Mouse (Mus musculus): Measurements from ENCODE around the gene Ptgfrn. TPM values are rescaled to one million over a fixed set of nuclear protein-coding genes. Genes with fewer than 3 reads are reported as not detected.

Gene Ptgfrn
- polyA plus RNA-seq, 1 experiment from 2014 or later: 2.0 TPM

DNA sequence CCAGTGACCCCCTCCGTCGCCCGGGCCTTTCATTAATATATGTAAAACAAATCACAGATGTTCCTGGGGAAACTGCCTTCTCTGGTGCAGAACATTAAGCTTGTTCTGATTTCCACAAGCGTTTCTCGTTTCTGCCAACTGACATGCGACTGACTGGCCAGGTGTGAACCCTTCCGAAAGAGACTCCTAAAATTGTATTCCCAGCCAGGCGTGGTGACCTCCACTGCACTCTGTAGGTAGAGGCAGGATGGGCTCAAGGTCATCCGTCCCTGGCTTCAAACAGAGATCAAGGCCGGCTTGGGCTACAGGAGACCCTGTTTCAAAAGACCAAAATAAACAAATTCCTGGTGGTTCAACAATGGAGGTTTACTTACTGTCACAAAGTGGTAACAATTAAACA is 1.2 kb upstream of the Ptgfrn start:
- 48% methylated on average over 10 of the region's 10 CpGs for WGBS
- Histone ChIP-seq H3K4me3 (no peak overlapping the region), H3K36me3 (no peaks in the 10 kb centered on the region), H3K4me1 (replicated peaks) (peaks cover 54% of the 10 kb centered on the region), H3K27ac (no peak overlapping the region), H3K9me3 (no peaks in the 10 kb centered on the region), H3K27me3 (ENCODE audit: insufficient read depth, poor library complexity, severe bottlenecking) (peaks cover 37% of the 10 kb centered on the region)
- no peak for DNase-seq (ENCODE audit: low spot score)

DNA sequence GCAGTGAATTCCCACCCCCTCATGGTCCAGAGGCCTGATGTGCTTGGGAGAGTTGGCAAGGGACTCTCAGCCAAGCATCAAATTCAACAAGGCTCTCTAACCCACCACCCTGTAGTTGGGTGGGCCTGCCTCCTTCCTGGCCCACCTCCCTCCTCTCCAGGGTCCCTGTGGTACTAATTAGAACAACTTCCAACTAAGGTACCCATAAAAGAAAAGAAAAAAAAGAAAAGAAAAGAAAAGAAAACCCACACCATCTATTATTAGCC is 693 bp upstream of the Ptgfrn start:
- Histone ChIP-seq H3K4me1 (replicated peaks) (peaks cover 55% of the 10 kb centered on the region), H3K36me3 (no peaks in the 10 kb centered on the region), H3K9me3 (no peaks in the 10 kb centered on the region), H3K27me3 (ENCODE audit: insufficient read depth, poor library complexity, severe bottlenecking) (peaks cover 37% of the 10 kb centered on the region), H3K27ac (peak overlapping the region; percentile 93), H3K4me3 (peak overlapping the region; percentile 83)
- no peak for DNase-seq (ENCODE audit: low spot score)

DNA sequence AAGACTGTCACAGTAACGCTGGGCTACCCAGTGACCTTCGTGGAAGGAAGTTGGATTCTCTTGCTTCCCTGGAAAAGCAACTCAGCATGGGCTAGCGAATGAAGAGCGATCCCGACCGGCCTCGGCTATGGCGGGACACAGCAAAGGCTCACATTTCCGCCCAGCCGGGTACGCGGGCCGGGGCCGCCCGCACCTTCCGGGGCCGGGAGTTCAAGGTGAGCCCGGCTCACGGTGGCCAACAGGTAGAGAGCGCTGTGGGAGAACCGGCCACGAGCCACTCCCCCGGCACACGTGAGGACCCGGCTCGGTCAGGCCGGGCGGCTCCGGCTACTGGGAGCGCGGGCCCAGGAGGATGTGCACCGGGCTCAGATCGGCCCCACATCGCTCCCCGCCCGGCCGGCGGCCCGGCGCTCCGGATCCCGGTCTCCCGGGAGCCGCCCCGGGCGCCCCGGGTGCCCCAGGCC is 488 bp downstream of the Ptgfrn start:
- Histone ChIP-seq H3K4me1 (replicated peaks) (peaks cover 57% of the 10 kb centered on the region), H3K27ac (peak overlapping the region; percentile 93), H3K4me3 (peak overlapping the region; percentile 83), H3K9me3 (no peaks in the 10 kb centered on the region), H3K36me3 (no peaks in the 10 kb centered on the region), H3K27me3 (ENCODE audit: insufficient read depth, poor library complexity, severe bottlenecking) (peaks cover 37% of the 10 kb centered on the region)
- DNase-seq (ENCODE audit: low spot score): peak; percentile 62
- WGBS: 0% methylated on average over 46 of the region's 47 CpGs

DNA sequence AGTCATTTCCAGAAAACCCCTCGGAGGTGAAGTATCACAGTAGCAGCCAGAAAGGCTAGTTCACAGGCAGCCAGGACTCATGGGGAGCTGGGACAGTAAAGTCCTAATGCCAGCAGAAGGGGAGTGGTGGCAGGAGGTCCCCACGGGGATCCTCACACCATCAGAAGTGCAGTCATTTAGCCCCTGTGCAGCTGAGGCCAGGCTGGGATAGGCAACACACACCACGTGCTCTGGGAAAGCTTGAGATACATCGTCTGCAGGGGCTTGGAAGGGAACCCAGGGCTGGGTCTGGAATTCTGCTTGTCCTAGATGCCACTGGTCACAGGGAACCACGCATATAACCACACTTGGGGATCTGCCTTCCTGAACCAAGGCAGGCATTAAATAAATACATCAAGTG is 1.2 kb downstream of the Ptgfrn start:
- H3K27me3 ChIP-seq (ENCODE audit: insufficient read depth, poor library complexity, severe bottlenecking): peaks cover 37% of the 10 kb centered on the region
- H3K36me3 ChIP-seq: no peaks in the 10 kb centered on the region
- H3K4me3 ChIP-seq: peak overlapping the region; percentile 83
- no peaks in the 10 kb centered on the region for H3K9me3 ChIP-seq
- 24% methylated on average over 5 of the region's 5 CpGs for WGBS
- peak; percentile 45 for DNase-seq (ENCODE audit: low spot score)
- peaks cover 57% of the 10 kb centered on the region for H3K4me1 ChIP-seq (replicated peaks)
- H3K27ac ChIP-seq: peak overlapping the region; percentile 93

DNA sequence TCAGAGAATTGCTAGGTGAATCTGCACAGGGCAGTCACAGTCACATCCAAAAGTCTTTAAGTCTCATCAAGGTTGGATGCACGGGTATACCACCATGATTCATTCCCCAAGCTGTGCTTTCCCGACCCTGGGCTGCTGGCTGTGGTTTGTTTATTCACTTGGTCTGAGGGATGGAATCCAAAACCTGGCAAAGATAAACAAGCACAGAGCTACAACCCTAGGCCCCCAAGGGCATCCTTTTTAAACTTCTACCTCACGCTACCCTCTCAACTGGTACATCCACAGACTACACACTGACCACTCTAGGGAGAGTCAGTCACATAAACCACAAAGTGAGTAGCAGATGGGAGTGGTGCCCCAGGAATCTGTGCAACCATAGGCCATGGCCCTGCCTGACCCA is 1.8 kb downstream of the Ptgfrn start:
- Histone ChIP-seq H3K27me3 (ENCODE audit: insufficient read depth, poor library complexity, severe bottlenecking) (peaks cover 37% of the 10 kb centered on the region), H3K9me3 (no peaks in the 10 kb centered on the region), H3K27ac (peak overlapping the region; percentile 93; the same call in 1 of the 2 replicates), H3K4me3 (peak overlapping the region; percentile 83), H3K36me3 (no peaks in the 10 kb centered on the region), H3K4me1 (replicated peaks) (peaks cover 57% of the 10 kb centered on the region)
- 62% methylated on average over 3 of the region's 3 CpGs for WGBS
- DNase-seq (ENCODE audit: low spot score): no peak

- H3K27me3 ChIP-seq (ENCODE audit: insufficient read depth, poor library complexity, severe bottlenecking): peaks cover 20% of the 10 kb centered on the region
- WGBS: 88% methylated on average over 3 of the region's 3 CpGs
- no peaks in the 10 kb centered on the region for H3K36me3 ChIP-seq
- H3K4me3 ChIP-seq: no peak overlapping the region
- H3K9me3 ChIP-seq: no peaks in the 10 kb centered on the region
- peaks cover 49% of the 10 kb centered on the region for H3K4me1 ChIP-seq (replicated peaks)
- DNase-seq (ENCODE audit: low spot score): no peak
- H3K27ac ChIP-seq: no peak overlapping the region
Measured at GRCm38 (mm10) chr3:101106326-101106725, 3.8 kb downstream of the Ptgfrn start.

GRCm38 (mm10) chr3:101105486-101105885 is 4.6 kb downstream of the Ptgfrn start:
- H3K27me3 ChIP-seq (ENCODE audit: insufficient read depth, poor library complexity, severe bottlenecking): peaks cover 13% of the 10 kb centered on the region
- no peak overlapping the region for H3K27ac ChIP-seq
- no peaks in the 10 kb centered on the region for H3K9me3 ChIP-seq
- no peak for DNase-seq (ENCODE audit: low spot score)
- H3K36me3 ChIP-seq: no peaks in the 10 kb centered on the region
- peaks cover 40% of the 10 kb centered on the region for H3K4me1 ChIP-seq (replicated peaks)
- WGBS: 90% methylated on average over 11 of the region's 11 CpGs
- no peak overlapping the region for H3K4me3 ChIP-seq

- Histone ChIP-seq H3K9me3 (no peaks in the 10 kb centered on the region), H3K4me3 (no peak overlapping the region), H3K4me1 (replicated peaks) (peaks cover 35% of the 10 kb centered on the region), H3K36me3 (no peaks in the 10 kb centered on the region), H3K27ac (no peak overlapping the region), H3K27me3 (ENCODE audit: insufficient read depth, poor library complexity, severe bottlenecking) (peaks cover 13% of the 10 kb centered on the region)
- DNase-seq (ENCODE audit: low spot score): no peak
- 94% methylated on average over 9 of the region's 9 CpGs for WGBS
Measured at GRCm38 (mm10) chr3:101104883-101105282, 5.2 kb downstream of the Ptgfrn start.

DNA sequence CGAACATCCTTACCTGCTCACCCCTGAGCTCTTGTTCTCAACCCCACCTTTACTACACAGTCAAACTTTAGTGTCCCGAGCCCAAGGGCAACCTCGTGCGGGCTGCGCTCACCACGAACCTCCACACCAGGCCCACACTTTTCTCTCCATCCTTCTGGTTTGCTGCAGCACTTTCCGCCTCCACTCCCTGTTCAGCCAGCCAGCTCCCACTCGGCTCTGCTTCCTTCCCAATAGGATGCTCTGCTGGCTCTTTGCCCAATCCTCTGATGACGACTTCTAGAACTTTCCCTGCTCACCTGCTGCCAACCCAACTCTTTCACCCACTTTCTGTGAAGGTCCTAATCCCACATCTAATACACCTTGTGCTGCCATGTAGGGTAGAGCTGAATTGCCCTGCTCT is 6.3 kb downstream of the Ptgfrn start:
- 88% methylated on average over 9 of the region's 9 CpGs for WGBS
- Histone ChIP-seq H3K27ac (no peak overlapping the region), H3K4me1 (replicated peaks) (peaks cover 25% of the 10 kb centered on the region), H3K27me3 (ENCODE audit: insufficient read depth, poor library complexity, severe bottlenecking) (peaks cover 8% of the 10 kb centered on the region), H3K4me3 (no peak overlapping the region), H3K9me3 (no peaks in the 10 kb centered on the region), H3K36me3 (no peaks in the 10 kb centered on the region)
- DNase-seq (ENCODE audit: low spot score): no peak

DNA sequence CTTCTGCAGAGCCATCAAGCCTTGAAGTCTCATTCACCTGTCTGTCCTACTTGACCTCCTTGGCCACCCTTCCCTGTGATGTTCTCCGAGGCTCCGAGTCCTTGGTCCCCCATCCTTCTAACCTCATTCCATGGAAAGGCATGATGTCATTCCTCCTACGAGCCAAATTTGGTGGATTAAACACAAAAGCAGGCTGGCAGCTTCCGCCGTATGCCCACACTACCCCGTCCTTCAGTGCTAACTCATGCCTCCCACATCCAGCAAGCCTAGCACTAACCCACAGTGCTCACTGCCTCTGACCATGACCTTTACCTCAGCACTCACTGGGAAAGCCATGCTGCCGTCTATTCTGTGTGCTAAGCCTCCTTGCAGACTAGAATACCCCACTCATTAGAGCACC is 8.0 kb downstream of the Ptgfrn start:
- Histone ChIP-seq H3K9me3 (no peaks in the 10 kb centered on the region), H3K4me3 (no peak overlapping the region), H3K36me3 (no peaks in the 10 kb centered on the region), H3K27me3 (ENCODE audit: insufficient read depth, poor library complexity, severe bottlenecking) (no peaks in the 10 kb centered on the region), H3K27ac (no peak overlapping the region), H3K4me1 (replicated peaks) (peaks cover 11% of the 10 kb centered on the region)
- DNase-seq (ENCODE audit: low spot score): no peak
- 92% methylated on average over 7 of the region's 7 CpGs for WGBS

DNA sequence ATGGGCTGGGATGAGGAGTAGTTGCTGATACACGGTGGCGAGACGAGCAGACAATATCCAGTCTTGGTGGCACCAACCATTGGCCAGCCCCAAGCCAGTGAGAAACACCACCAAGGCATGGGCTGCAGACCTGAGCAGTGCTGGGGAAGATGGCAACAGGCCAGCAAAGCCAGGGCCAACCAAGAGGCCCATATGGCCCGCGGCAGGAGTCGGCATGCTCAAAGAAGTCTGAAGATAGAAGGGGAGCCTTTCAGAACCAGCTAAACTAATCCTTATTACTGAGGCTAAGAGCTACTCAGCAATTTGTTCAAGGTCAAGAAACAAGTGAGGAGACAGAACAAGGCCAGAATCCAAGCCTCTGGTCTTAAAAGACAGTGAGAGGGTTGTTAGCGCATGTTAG is 8.9 kb downstream of the Ptgfrn start:
- Histone ChIP-seq H3K9me3 (no peaks in the 10 kb centered on the region), H3K27ac (no peak overlapping the region), H3K36me3 (no peaks in the 10 kb centered on the region), H3K4me3 (no peak overlapping the region), H3K4me1 (replicated peaks) (peaks cover 7% of the 10 kb centered on the region; the same call in 1 of the 2 replicates), H3K27me3 (ENCODE audit: insufficient read depth, poor library complexity, severe bottlenecking) (no peaks in the 10 kb centered on the region)
- 94% methylated on average over 7 of the region's 7 CpGs for WGBS
- no peak for DNase-seq (ENCODE audit: low spot score)

GRCm38 (mm10) chr3:101099701-101100357 is 10.2 kb downstream of the Ptgfrn start:
- no peak overlapping the region for H3K4me3 ChIP-seq
- H3K27me3 ChIP-seq (ENCODE audit: insufficient read depth, poor library complexity, severe bottlenecking): no peaks in the 10 kb centered on the region
- 86% methylated on average over 9 of the region's 9 CpGs for WGBS
- H3K27ac ChIP-seq: no peak overlapping the region
- no peaks in the 10 kb centered on the region for H3K36me3 ChIP-seq
- peaks cover 10% of the 10 kb centered on the region; the same call in 1 of the 2 replicates for H3K4me1 ChIP-seq (replicated peaks)
- no peaks in the 10 kb centered on the region for H3K9me3 ChIP-seq
- no peak for DNase-seq (ENCODE audit: low spot score)

- H3K27ac ChIP-seq: no peak overlapping the region
- H3K9me3 ChIP-seq: no peaks in the 10 kb centered on the region
- no peaks in the 10 kb centered on the region for H3K27me3 ChIP-seq (ENCODE audit: insufficient read depth, poor library complexity, severe bottlenecking)
- 77% methylated on average over 4 of the region's 4 CpGs for WGBS
- no peaks in the 10 kb centered on the region for H3K36me3 ChIP-seq
- peaks cover 10% of the 10 kb centered on the region; the same call in 1 of the 2 replicates for H3K4me1 ChIP-seq (replicated peaks)
- no peak overlapping the region for H3K4me3 ChIP-seq
- DNase-seq (ENCODE audit: low spot score): no peak
Measured at GRCm38 (mm10) chr3:101098073-101098472, 12.0 kb downstream of the Ptgfrn start.

Data from hindbrain, embryonic 10.5 days (tissue).